Mouse (Mus musculus) gastrocnemius, postnatal 4 days (tissue): ENCODE results near the gene Rab3a. TPM values are rescaled to one million over a fixed set of nuclear protein-coding genes. Genes with fewer than 3 reads are reported as not detected.

ENCODE experiments used
- DNase-seq, 2 experiments: peaks; one replicate each; pipeline ENCODE4 v3.0.0; 2021 to 2022; ENCODE audit warnings: low spot score in 2 of 2, mixed read lengths in 2 of 2
- total RNA-seq, 2 experiments: library from RNA; stranded (reverse); gene quantifications; 2 replicates each; pipeline ENCODE4 v1.2.3; 2021

The Rab3a gene
- total RNA-seq, 2 experiments from 2014 or later, result 41.0 to 44.4 TPM

DNA sequence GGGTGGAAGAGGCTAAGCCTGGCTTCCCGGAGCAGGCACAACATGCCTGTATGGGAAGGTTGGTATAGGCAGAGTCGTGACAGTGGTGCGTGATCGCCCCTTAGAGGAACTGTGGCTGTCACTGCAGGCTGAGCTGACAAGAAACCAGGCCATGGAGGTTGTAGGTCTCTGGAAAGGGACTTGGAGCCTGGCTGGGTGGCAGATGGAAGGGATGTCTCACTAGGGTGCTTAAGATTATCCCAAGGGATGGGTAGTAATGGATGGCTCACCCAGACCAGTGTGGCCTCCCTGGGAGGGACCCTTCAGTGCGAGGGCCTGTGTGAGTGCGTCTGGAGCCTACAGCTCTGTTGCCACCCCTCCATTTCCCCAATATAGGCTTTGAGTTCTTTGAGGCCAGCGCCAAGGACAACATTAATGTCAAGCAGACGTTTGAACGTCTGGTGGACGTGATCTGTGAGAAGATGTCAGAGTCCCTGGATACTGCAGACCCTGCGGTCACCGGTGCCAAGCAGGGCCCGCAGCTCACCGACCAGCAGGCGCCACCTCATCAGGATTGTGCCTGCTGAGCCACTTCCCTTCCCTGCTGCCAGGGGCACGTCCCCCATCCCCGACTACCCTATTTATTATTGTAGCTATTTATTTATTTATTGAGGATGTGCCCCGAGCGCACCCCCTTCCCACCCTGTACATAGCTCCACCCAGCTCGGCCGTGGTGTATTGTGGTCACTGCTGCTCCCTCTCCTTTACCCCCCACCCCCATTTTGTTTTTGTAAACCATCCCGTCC, 3.2 kb downstream of the Rab3a start:
- peak in 1 of 2 experiments; percentile 24 for DNase-seq

DNA sequence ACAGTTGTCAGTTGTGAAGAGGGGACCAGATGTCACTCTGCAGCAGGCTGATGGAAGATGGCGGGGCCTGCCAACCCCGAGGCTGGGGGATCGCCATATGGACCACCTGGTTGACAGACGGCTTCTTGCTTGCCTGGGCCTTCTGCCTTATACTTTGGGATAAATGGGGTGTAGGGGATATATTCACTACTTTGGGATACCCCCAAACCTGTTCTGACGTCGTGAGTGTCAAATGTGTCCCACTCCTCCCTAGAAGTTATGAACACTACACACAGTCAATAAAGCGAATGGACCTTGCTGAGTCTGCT, 3.8 kb downstream of the Rab3a start:
- DNase-seq, result peak in 1 of 2 experiments; percentile 7

DNA sequence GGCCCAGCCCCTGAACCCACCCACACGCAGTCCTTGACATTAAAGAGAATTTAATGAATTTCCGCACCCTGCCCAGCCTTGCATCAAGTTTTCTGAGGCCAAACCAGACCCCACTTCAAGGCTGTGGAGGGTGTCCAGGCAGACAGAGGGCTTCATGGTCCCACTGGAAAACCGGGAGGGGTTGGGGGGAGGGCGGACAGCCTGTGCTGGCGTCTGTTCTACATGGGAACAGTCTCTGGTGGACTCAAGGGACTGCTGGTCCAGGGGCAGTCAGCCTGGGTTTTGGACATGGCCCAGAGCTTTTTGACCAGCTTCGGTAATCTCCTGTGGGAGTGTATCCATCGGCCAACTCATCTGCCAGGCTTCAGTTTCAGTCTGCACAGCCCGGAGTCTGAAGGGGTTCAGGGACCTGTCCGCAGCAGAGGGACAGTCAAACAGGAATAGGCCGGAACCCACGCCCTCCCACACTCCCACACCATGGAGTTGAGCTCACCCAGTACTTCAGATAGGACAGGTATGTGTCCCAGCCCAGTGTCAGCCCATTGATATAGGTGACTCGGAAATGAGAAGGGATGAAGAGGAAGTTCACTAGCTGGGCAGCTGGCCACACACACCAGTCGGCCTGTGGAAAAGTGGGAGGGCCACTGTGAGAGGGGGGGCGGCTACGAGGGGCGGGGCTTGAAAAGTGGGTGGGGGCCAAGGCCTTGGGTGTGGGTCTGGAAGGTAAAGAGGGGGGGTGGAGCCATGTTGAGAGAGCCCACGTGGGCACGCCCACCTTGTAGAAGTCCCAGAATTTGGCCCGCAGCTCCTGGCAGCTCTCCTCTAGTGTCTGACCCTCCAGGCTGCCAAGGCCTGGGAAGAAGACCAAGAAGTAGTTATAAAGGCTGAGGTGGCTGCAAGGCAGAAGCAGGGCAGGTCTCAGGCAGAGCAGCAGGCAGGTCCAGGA, 4.4 kb downstream of the Rab3a start:
- DNase-seq, result peak in 1 of 2 experiments; percentile 14

DNA sequence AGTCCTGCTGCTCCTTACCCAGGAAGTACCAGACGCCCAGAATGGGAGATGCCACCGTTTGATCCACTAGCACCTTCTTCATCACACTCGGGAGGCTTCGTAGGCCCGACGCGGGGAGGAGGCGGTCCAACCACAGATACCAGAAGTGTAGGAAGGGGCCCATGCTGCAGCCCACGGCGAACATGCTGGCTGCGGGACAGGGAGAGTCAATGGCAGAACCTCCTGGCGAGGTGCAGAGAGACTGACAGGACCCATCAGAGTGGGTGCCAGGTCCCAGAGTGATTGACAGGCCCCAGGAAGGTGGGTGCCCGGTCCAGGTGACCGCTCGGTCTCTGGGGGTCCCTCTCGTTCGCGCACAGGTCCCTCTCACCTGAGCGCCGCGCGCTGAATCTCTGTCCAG, 5.9 kb downstream of the Rab3a start:
- no peak for DNase-seq

DNA sequence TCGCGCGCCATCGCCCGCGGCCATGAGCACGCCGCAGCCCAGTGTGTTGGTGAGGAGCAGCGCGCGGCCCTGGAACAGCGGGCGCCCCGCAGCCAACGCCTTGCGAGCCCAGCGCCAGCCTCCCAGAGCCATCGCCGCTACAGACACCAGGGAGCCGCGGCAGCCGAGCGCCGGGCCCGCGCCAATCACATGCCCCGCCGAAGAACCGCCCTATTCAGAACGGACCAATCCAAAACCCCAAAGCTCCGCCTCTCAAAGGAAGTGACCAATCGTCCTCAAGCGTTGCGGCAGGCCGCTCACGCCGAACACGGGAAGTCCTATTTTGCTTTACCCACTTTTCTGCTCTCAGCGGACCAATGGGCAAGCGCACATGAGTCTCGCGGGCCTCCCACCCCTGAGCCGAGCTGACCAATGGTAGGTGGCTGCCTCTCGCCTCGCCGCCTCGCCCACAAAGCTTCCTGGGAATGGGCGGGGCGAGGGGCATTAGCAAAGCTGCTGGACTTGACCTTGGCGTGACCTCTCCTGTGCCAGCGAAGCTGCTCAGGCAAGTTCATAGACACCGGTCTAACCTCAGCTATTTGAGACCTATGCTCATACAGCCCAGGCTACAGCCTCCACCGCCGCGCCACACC, 6.4 kb downstream of the Rab3a start, which contains the start of gene Mpv17l2:
Mpv17l2 (minus strand) TSS at position 172 of the 632 bp plus-strand sequence.
- peak; percentile 81 to 91 for DNase-seq

DNA sequence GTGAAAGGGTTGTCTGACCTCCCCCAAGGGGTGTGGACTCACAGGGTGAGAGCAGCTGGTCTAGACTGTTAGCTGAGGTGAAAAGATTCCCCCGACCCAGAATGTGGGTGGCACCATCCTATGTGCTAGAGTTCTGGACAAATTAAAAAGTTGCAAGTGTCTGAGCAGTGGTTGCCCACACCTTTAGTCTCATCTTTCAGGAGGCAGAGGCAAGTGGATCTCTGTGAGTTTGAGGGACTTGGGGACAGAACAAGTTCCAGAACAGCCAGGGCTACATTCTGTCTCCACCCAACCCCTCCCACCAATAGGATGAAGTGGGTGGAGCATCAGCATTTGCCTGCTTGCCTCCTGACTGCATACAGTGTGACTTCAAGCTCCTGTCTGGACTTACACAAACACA, 7.6 kb downstream of the Rab3a start:
- DNase-seq, result no peak

DNA sequence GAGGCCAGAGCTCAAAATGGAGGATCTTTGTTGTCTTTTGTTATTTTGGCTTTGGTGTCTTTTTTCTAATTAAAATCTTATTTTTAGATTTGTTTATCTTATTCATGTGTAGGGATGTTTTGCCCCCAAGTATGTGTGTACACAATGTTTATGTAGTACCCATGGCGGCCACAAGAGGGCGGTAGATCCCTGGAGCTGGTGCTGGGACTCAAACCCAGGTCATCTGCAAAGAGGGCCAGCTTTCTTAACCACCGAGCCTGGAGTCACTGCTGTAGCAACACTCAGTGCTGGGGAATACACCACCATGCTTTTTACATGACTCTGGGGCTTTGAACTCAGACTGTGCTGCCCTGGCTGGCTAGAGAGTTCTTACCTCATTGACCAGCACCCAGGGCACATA, 8.9 kb downstream of the Rab3a start:
- no peak for DNase-seq

DNA sequence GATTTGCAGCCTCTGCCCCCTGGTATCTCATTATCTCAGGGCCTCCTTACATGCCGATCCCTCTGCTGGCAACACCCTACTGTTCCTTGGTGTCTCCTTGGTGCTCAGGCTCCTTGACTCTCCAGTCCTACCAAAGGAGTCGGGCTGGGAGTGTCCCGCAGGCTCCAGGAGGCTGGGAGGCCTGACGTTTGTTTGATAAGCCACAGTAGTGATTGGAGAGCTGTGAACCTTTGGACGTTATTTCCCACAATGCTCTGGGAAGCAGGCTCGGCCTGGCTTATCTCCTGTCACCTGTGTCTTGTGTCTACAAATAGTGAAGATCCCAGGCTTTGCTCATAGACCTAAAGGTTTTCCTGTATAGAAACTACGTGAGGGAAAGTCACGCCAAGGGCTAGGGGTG, 9.5 kb downstream of the Rab3a start:
- no peak for DNase-seq

DNA sequence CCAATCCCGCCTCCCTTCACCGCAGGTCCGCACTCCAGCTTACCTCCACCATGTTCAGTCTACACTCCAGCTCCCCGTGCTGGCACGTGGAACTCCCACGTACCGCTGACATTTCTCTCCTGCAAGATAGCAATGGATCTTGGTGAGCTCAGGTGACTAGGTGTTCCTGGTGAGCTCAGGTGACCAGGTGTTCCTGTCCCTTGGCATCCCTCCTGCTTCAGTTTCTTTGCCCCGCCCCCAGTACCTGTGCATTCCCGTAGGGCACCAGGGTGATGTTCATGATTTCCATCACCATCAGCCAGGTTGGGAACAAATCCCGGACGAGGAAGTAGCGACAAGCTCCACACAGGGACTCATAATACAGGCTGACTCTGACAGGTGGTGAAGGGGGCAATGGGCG, 10.2 kb downstream of the Rab3a start:
- no peak for DNase-seq

DNA sequence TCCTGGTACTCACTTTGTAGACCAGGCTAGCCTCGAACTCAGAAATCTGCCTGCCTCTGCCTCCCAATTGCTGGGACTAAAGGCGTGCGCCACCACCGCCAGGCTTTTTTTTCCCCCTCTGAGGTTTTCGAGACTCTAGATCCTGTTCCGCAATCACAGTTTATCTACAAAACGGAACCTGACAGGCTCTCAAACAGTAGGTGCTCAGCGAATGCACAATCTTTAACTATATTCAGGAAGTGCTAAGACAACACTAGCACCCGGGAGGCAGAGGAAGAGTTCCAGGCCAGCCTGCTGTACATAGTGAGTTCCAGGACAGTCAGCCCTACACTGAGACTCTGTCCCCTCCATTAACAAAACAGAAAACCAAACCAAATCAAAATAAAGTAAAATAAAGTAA, 10.8 kb downstream of the Rab3a start:
- no peak for DNase-seq

DNA sequence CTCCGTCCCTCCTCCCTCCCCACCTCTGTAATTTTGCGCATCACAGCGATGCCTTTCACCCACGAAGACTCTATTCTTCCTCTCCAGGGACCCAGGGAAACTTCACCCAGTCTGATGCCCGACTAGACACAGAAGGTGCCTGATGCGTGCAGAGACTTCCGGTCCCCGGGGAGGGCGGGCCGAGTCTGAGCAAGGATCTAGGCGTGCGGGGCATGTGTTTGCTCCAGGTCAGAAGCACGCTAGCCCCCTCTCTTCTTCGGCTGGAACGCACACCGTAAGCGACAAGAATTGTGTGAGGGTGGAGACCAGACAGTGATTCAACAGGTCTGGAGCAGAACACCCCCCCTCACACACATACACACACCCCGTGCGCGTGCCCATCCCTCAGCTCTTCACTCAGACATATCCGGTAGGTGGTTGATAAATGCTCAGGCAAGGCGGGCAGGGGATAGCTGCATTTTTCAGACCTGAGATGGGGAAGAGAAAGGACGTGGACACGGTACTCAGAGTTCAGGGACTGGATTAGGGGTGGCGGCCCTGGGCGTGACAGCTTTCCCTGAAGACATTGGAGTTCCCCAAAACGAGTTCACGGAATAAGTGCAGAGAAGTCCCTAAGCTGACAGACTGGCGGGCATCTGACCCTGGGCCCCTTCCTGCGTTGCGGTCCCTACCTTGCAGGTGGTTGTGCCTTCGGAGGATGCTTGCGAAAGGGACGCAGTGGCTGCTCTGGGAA, 11.5 kb downstream of the Rab3a start:
- peak in 1 of 2 experiments; percentile 49 for DNase-seq

DNA sequence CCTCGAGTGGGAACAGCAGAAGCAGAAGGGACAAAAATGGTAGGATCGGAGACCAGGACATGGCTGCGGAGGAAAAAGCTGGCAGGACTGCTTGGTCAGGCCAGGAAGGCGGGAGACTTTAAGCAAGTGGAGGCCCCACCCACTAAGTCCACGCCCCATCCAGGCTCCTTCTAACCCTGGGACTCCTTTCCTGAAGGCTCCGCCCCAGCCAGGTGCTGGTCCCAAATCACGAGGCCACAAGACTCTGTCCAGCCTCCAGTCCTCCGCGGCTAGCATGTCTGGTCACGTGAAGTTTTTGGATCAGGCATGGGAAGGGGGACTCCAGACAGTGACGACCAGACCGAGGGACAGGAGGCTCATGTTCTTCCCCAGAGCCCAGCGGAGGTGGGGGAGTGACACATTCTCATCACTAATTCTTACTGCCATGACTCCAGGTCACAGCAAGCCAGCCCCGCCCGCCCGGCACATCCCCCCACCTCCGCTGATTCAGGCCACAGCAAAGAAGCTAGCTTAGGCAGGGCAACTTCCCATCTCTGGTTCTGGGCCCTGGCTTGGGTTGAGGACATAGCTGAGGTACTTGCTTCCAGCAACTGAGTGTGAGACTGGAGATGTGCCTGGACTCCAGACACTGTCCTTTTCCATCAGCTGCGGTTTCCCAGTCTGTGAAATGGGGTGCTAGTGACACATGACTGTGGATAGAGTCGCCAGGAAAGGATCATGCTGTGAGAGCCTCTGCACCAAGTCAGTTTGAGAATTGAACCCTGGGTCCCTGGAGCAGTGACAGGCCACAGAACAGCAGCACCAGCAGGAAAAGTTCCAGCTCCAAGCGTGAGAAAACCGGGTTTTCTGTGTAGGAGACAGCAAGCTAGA, 12.3 kb downstream of the Rab3a start:
- peak in 1 of 2 experiments; percentile 72 for DNase-seq

DNA sequence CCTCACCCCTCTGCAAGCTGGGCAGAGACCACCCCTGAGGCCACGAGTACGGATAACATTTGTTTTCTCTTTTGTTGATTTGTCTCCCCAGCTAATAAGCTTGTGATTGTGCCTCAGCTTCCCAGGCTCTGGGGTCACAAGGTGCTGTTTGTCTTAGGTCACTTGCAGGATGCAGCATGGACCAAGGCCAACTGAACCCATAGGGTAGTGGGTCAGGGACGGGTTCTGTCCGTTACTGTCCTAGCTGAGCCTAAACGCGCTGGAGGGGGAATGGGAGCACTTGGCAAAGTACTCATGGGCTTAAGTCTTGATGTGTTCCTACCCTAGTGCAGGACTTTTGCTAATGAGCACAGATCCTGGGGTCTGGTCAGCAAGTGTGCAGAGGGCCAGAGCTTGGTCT, 13.0 kb downstream of the Rab3a start:
- no peak for DNase-seq

DNA sequence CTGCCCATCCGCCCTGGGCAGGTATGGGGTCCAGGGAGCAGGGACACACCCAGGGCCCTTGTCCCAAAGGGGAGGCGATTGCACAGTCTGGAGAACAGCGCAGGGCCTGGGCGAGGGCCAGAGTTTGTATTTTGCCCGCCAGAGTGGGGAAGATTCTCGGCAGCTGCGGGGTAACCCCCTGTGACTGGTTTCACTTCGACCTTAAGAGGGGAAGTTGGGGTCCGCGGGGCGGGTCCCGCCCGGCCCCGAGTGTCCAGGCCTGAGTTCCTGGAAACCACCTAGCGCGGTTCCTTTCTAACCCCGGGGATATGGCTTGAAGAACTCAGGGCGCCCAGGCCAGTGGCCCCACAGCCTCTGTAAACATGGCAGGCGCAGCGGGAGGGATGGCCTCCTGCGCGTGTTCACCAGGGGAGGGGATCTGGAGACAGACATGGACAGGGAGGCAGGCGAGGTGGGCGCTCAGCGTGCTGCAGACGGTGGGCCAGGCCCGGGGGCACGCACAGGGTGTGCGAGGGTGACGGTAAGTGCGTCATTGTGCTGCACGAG, 13.8 kb downstream of the Rab3a start:
- no peak for DNase-seq

DNA sequence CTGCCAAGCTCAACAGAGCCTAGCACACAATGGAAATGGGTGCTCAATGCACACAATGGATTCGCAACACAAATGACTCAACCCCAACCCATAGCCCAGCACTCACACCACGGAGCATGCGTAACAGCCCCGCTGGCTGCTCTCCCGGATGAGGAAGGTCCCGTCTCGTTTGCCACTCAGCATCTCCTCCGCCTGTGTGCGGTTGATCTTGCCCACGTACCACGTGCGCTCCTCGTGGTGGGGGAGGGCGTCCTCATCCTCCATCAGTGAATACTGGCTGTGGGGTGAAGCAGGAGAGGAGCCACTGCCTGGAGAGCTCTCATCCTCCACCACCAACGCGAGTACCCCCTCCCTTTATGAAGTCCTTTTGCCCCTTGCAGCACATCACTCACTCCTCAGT, 14.5 kb downstream of the Rab3a start:
- peak in 1 of 2 experiments; percentile 36 for DNase-seq

DNA sequence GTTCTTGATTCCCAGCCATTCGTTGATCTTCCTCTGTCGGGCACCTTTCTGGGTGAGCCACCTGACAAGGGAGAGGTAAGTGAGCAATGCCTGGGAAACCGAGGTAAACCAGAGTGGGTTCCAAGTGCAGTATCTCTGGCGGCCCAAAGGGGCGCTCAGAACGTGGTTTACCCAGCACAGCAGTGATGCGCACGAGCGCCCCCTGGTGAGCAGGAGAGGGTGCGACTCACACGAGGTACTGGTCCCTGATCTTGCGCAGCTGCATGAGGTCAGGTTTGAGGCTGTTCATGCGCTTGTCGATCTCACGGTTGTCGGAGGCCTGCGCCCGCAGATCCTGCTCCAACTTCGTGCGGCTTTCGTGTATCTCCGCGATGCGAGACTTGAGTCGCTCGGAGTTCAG, 14.9 kb downstream of the Rab3a start:
- DNase-seq, result peak; percentile 96 to 97

DNA sequence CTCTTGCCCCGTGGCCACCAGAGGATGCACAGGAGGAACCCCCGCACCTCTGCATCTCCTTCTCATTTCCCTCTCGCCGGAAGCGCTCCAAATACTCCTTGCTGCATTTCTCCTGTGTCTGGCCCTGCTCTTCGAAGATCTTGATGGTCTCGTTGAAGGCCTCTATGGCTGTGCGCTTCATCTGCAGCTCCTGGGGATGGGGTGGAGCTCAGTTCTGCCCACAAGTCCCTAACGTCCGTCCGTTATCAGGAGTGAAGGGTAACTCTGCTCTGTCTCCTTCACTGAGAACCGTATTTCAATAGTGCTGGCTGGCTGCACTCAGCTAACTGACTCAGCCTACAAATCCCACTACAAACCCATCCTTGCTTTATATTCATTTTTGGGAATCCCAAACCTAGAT, 15.4 kb downstream of the Rab3a start:
- no peak for DNase-seq

DNA sequence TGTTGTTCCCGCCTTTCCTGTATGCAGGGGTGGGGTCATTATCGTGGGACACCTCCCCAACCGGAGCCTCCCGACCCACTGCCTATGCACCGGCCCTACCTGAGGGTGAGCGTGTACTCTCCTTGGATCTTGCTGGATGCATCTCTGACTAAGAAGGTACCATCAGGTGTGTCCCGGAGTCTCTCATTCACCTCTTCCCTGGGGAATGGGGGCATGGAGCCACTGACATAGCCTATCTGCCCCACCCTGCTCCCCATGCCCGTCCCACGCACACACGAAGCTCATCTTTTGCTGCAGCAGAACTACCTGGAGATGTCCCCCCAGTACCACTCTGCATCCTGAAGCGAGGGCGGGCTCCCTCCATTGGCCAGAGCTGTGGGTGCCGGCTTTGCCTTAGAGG, 16.3 kb downstream of the Rab3a start:
- no peak for DNase-seq

DNA sequence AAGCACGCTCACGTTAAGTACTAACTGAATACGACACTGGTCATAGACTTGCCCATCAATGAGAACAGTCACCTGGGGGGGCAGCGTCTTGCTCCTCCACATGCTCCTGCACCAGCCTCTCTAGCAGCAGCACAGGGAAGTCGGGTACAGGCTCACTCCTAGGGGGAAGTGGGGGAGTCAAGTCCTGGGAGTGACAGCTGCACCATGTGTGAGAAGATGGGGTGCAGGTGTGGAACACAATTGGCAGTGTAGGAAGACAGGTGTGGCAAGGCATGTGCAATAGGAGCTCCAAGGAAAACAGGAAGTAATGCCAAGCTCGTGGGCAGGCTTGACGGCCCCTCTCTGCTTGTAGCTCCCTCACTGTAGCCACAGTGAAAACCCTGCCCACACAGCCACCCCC, 16.7 kb downstream of the Rab3a start:
- no peak for DNase-seq

DNA sequence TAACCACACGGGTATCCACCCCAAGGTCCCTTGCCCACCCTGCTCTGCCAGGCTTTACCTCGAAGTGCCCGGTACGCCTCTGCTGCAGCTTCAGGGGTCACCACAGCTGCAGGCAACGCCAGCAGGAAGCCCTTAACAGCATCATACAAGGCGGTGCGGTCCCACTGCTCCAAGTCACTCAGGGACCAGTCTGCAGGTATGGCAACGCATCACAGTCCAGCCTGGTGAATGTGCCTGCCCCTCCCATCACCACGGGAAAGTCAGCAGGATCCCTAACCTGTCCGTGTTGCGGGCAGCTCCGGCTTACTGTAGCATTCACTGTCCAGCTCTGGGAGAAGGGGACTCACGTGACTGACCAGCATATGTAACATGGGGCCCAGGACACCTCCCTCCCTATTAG, 17.6 kb downstream of the Rab3a start:
- DNase-seq, result peak in 1 of 2 experiments; percentile 16
